Mouse (Mus musculus): ENCODE results near the gene Sltm. TPM values are rescaled to one million over a fixed set of nuclear protein-coding genes. Genes with fewer than 3 reads are reported as not detected.

Sltm gene
- polyA plus RNA-seq, 1 experiment from 2014 or later: 52.8 TPM

GRCm38 (mm10) chr9:70602186-70602845 lies 59.8 kb downstream of the Sltm start:
- no peak for ATAC-seq (ENCODE audit: insufficient number of reproducible peaks, low FRiP score, low TSS enrichment, low read depth)
- peaks cover 25% of the 10 kb centered on the region for H3K36me3 ChIP-seq
- no peaks in the 10 kb centered on the region for H3K9me3 ChIP-seq
- H3K4me3 ChIP-seq: no peak overlapping the region
- 91% methylated on average over 1 of the region's 1 CpGs for WGBS
- no peak overlapping the region for H3K9ac ChIP-seq
- no peak overlapping the region for H3K4me2 ChIP-seq
- H3K27ac ChIP-seq: no peak overlapping the region
- no peaks in the 10 kb centered on the region for H3K4me1 ChIP-seq
- no peaks in the 10 kb centered on the region for H3K27me3 ChIP-seq

- no peak overlapping the region for H3K9ac ChIP-seq
- ATAC-seq (ENCODE audit: insufficient number of reproducible peaks, low FRiP score, low TSS enrichment, low read depth): no peak
- no peak overlapping the region for H3K4me2 ChIP-seq
- H3K4me1 ChIP-seq: no peaks in the 10 kb centered on the region
- H3K9me3 ChIP-seq: no peaks in the 10 kb centered on the region
- no peaks in the 10 kb centered on the region for H3K27me3 ChIP-seq
- no peak overlapping the region for H3K4me3 ChIP-seq
- 34% methylated on average over 3 of the region's 3 CpGs for WGBS
- peaks cover 20% of the 10 kb centered on the region; the same call in 1 of the 2 replicates for H3K36me3 ChIP-seq
- H3K27ac ChIP-seq: no peak overlapping the region
Measured at GRCm38 (mm10) chr9:70611026-70611673, 68.6 kb downstream of the Sltm start.

- 66% methylated on average over 2 of the region's 2 CpGs for WGBS
- H3K9me3 ChIP-seq: no peaks in the 10 kb centered on the region
- no peak overlapping the region for H3K9ac ChIP-seq
- no peak overlapping the region for H3K4me3 ChIP-seq
- ATAC-seq (ENCODE audit: insufficient number of reproducible peaks, low FRiP score, low TSS enrichment, low read depth): no peak
- H3K36me3 ChIP-seq: peaks cover 4% of the 10 kb centered on the region; the same call in 1 of the 2 replicates
- no peak overlapping the region for H3K27ac ChIP-seq
- H3K4me1 ChIP-seq: peaks cover 3% of the 10 kb centered on the region; the same call in 1 of the 2 replicates
- H3K27me3 ChIP-seq: no peaks in the 10 kb centered on the region
- no peak overlapping the region for H3K4me2 ChIP-seq
Measured at GRCm38 (mm10) chr9:70629711-70630110, 87.2 kb downstream of the Sltm start.

- no peak for ATAC-seq (ENCODE audit: insufficient number of reproducible peaks, low FRiP score, low TSS enrichment, low read depth)
- Histone ChIP-seq H3K4me1 (peaks cover 3% of the 10 kb centered on the region; the same call in 1 of the 2 replicates), H3K27me3 (no peaks in the 10 kb centered on the region), H3K4me2 (no peak overlapping the region), H3K9ac (no peak overlapping the region), H3K9me3 (no peaks in the 10 kb centered on the region), H3K4me3 (no peak overlapping the region), H3K36me3 (no peaks in the 10 kb centered on the region), H3K27ac (no peak overlapping the region)
- WGBS: 17% methylated on average over 5 of the region's 5 CpGs
Measured at GRCm38 (mm10) chr9:70631665-70632064, 89.1 kb downstream of the Sltm start.

- Histone ChIP-seq H3K4me1 (peaks cover 1% of the 10 kb centered on the region; the same call in 1 of the 2 replicates), H3K9me3 (no peaks in the 10 kb centered on the region), H3K4me3 (no peak overlapping the region), H3K9ac (no peak overlapping the region), H3K36me3 (0 out of 2 replicates have a peak, but pooled peaks cover 7% of the 10 kb centered on the region), H3K27ac (no peak overlapping the region), H3K4me2 (no peak overlapping the region), H3K27me3 (no peaks in the 10 kb centered on the region)
- no peak for ATAC-seq (ENCODE audit: insufficient number of reproducible peaks, low FRiP score, low TSS enrichment, low read depth)
- WGBS: 73% methylated on average over 2 of the region's 2 CpGs
Measured at GRCm38 (mm10) chr9:70636748-70637147, 94.2 kb downstream of the Sltm start.

Other genes starting within 250 kb of the Sltm start
- 133 and 136 TPM in 2 replicates for gene Ccnb2, start 121.2 kb upstream of the Sltm start, polyA plus RNA-seq (2015; fragmentation: Nextera tagmentation; extraction: Ambion mirVana)
- 22.8 and 25.5 TPM in 2 replicates for gene Rnf111, start 39.0 kb upstream of the Sltm start, polyA plus RNA-seq (2015; fragmentation: Nextera tagmentation; extraction: Ambion mirVana)
- gene Gm10642, start 113.5 kb downstream of the Sltm start, polyA plus RNA-seq (2015; fragmentation: Nextera tagmentation; extraction: Ambion mirVana): 0.23 and 0.35 TPM in 2 replicates
- gene Mindy2, start 114.4 kb downstream of the Sltm start, polyA plus RNA-seq (2015; fragmentation: Nextera tagmentation; extraction: Ambion mirVana): 12.3 and 13.3 TPM in 2 replicates
- gene Adam10, start 136.2 kb downstream of the Sltm start, polyA plus RNA-seq (2015; fragmentation: Nextera tagmentation; extraction: Ambion mirVana): 60.0 and 62.9 TPM in 2 replicates